Mouse (Mus musculus) heart, embryonic 15.5 days (tissue): ENCODE results near the gene Zmat1. TPM values are rescaled to one million over a fixed set of nuclear protein-coding genes. Genes with fewer than 3 reads are reported as not detected.
"Not testable (repeated sequence)": the region's sequence is repeated elsewhere in the genome, so short reads cannot be mapped to it uniquely, and the experiment has no call there.

Source experiments
- ATAC-seq: fragments of 200-750 bp; cut with Nextera tagmentation; replicated peaks from 2 replicates; pipeline ENCODE4 v1.8.0; 2017; ENCODE audit warnings: low read depth, moderate TSS enrichment; ENCODE audit not compliant: insufficient number of reproducible peaks, insufficient read depth, low FRiP score
- H3K27ac ChIP-seq: fragments of 300-500 bp; sonication (generic); 2 replicates; pipeline ENCODE4 v1.5.1; 2015; ENCODE audit warnings: mild to moderate bottlenecking, inconsistent platforms
- H3K27me3 ChIP-seq: fragments of 300-500 bp; sonication (generic); 2 replicates; pipeline ENCODE4 v1.6.1; 2015; ENCODE audit warnings: inconsistent platforms
- H3K36me3 ChIP-seq: fragments of 300-500 bp; sonication (generic); 2 replicates; pipeline ENCODE4 v1.6.1; 2015; ENCODE audit warnings: mild to moderate bottlenecking, inconsistent platforms
- H3K4me1 ChIP-seq: fragments of 300-500 bp; sonication (generic); replicated peaks from 2 replicates; pipeline ENCODE4 v1.6.1; 2015; ENCODE audit warnings: inconsistent platforms
- H3K4me2 ChIP-seq: fragments of 300-500 bp; sonication (generic); 2 replicates; pipeline ENCODE4 v1.6.1; 2015; ENCODE audit warnings: inconsistent platforms, mild to moderate bottlenecking, moderate library complexity
- H3K4me3 ChIP-seq: fragments of 300-500 bp; sonication (generic); 2 replicates; pipeline ENCODE4 v1.5.1; 2015; ENCODE audit warnings: mild to moderate bottlenecking, inconsistent platforms
- H3K9ac ChIP-seq: fragments of 300-500 bp; sonication (generic); 2 replicates; pipeline ENCODE4 v1.6.1; 2015; ENCODE audit warnings: mild to moderate bottlenecking, inconsistent platforms
- H3K9me3 ChIP-seq: fragments of 300-500 bp; sonication (generic); replicated peaks from 2 replicates; pipeline ENCODE4 v1.6.1; 2016; ENCODE audit warnings: inconsistent platforms
- WGBS: fragments of 180-500 bp; shearing (Covaris S2); methylation state at CpG from one replicate; pipeline ENCODE4 v1.1.7; 2015; ENCODE audit warnings: mixed read lengths; 5-methylcytosine and 5-hydroxymethylcytosine counted together
- polyA plus RNA-seq: library from polyadenylated mRNA; unstranded; fragments of >200 nt; fragmentation: Nextera tagmentation; extraction: Ambion mirVana; gene quantifications from 2 replicates; pipeline ENCODE4 v1.2.1, GENCODE M21; 2015

Zmat1 gene
- 7.7 and 9.6 TPM in 2 replicates for polyA plus RNA-seq

DNA sequence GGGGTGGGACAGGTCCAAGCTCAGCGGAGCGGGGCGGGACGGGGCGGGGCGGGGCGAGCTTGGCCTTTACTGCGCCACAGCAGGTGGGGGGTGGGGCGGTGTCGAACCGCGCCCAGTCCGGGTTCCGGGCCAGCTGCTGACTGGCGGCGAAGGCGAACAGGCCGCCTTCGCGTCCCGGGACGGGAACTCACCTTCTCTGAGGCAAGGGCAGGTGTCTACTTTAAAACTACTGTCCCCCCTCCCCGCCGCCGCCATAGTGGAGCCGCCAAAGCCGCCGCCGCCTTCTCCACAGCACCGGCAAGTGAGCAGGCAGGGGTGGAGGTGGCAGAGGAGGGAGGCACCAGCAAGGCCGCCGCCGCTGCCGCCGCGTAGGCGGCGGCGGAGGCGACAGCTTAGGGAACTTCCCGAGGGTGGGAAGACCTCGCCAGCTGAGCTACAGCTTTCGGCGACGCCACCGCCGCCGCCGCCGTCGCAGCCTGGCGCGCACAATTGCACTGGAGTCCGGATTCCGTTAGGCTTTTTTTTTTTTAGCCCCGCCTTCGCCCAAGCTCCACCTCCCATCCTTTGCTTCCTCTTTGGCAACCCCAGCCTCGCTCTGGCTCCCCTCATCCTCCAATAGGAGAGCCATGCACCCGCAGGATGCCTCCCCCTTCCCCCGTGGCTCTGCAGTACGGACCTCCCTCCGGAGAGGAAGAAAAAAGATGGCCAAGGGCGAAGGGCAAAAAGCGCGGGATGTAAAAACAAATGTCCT is at the start of gene Zmat1:
TSS of gene Zmat1 (minus strand) at position 490 of the 751 bp plus-strand sequence.
- Histone ChIP-seq H3K4me2 (peak within 1 kb of the TSS; percentile 59), H3K9ac (peak within 1 kb of the TSS; percentile 82), H3K27ac (peak within 1 kb of the TSS; percentile 97), H3K27me3 (no peaks in the 10 kb centered on the region), H3K9me3 (no peaks in the 10 kb centered on the region), H3K4me1 (no peaks in the 10 kb centered on the region; the same call in 1 of the 2 replicates), H3K4me3 (peak within 1 kb of the TSS; percentile 66), H3K36me3 (no peaks in the 10 kb centered on the region)
- 13% methylated on average over 61 of the region's 65 CpGs for WGBS
- peak; percentile 100 for ATAC-seq

GRCm38 (mm10) chrX:135053939-135054338 is 44.9 kb upstream of the Zmat1 start:
- 62% methylated on average over 1 of the region's 1 CpGs for WGBS
- not testable (repeated sequence) for H3K4me2 ChIP-seq, H3K4me3 ChIP-seq, H3K9ac ChIP-seq, ATAC-seq, H3K36me3 ChIP-seq, H3K27ac ChIP-seq, H3K9me3 ChIP-seq, H3K4me1 ChIP-seq
- peaks cover 14% of the 10 kb centered on the region for H3K27me3 ChIP-seq

DNA sequence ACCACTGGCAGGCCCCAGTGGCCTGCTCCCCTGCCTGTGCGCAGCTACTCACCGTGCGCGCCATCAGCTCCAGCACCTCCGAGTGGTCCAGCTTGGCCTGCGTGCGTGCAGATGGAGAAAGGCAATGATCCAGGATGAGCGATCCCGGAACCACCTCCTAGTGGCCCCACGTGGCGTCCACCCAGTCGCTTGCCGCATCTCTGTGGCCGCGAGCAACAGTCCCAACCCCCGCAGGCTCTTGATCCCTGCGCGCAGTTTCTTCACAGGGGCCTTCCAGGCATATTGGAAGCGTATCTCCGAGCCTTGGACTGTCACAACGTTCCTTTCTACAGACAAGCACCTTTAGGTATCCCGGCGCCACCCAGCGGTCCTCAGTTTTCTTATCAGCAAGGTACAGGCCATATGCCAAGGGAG is 27.0 kb upstream of the Zmat1 start:
- no peak overlapping the region for H3K27ac ChIP-seq
- H3K9me3 ChIP-seq: no peaks in the 10 kb centered on the region
- peaks cover 11% of the 10 kb centered on the region for H3K27me3 ChIP-seq
- H3K9ac ChIP-seq: no peak overlapping the region
- H3K4me2 ChIP-seq: peak overlapping the region; percentile 61
- H3K4me1 ChIP-seq: 0 out of 2 replicates have a peak, but pooled peaks cover 3% of the 10 kb centered on the region
- 11% methylated on average over 24 of the region's 24 CpGs for WGBS
- no peaks in the 10 kb centered on the region for H3K36me3 ChIP-seq
- no peak for ATAC-seq
- H3K4me3 ChIP-seq: peak overlapping the region; percentile 30

DNA sequence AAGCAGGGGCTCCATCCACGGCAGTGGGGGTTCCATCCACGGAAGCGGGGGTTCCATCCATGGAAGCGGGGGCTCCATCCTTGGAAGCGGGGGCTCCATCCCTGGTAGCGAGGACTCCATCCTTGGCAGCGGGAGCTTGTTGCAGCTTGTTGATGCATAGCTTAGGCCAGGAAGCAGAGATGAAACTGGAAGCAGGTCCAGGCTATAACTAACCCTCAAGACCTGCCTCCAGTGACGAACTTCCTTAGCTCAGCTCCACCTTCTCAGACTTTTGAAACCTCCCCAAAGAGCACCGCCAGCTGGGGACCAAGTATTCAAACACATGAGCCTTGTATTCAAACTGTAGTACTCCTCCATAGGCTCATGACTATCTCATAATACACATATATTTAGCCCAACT is 16.1 kb upstream of the Zmat1 start:
- no peaks in the 10 kb centered on the region for H3K36me3 ChIP-seq
- 78% methylated on average over 9 of the region's 9 CpGs for WGBS
- H3K9ac ChIP-seq: no peak overlapping the region

GRCm38 (mm10) chrX:135011381-135011780 is 2.4 kb upstream of the Zmat1 start:
- WGBS: 52% methylated on average over 3 of the region's 3 CpGs
- Histone ChIP-seq H3K4me1 (no peaks in the 10 kb centered on the region; the same call in 1 of the 2 replicates), H3K27ac (no peak overlapping the region), H3K9me3 (no peaks in the 10 kb centered on the region), H3K36me3 (no peaks in the 10 kb centered on the region), H3K9ac (no peak overlapping the region), H3K4me2 (no peak overlapping the region), H3K4me3 (no peak overlapping the region), H3K27me3 (no peaks in the 10 kb centered on the region)
- ATAC-seq: no peak

More for the DNA sequence above, 16.1 kb upstream of the Zmat1 start:
- H3K27ac ChIP-seq: no peak overlapping the region
- no peaks in the 10 kb centered on the region for H3K4me1 ChIP-seq
- ATAC-seq: no peak
- no peak overlapping the region for H3K4me3 ChIP-seq
- no peaks in the 10 kb centered on the region for H3K9me3 ChIP-seq
- no peaks in the 10 kb centered on the region for H3K27me3 ChIP-seq
- H3K4me2 ChIP-seq: no peak overlapping the region

DNA sequence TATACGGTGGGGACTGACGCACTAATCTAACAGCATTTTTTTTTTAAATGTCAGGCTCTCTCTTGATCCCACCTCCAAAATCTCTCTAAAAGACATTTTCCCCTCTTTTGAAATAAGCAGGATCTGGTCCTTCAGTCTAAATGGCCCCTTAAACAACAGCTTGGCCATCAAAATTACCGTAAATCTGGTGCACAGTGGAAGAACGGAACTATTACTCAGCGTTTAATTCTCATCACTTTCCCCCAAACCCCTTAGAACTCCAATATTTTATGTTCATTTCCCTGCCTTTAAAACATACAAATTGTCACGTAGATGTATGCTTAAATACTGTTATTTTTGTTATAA is 434 bp upstream of the Zmat1 start:
- 26% methylated on average over 6 of the region's 6 CpGs for WGBS
- Histone ChIP-seq H3K36me3 (no peaks in the 10 kb centered on the region), H3K9me3 (no peaks in the 10 kb centered on the region)

DNA sequence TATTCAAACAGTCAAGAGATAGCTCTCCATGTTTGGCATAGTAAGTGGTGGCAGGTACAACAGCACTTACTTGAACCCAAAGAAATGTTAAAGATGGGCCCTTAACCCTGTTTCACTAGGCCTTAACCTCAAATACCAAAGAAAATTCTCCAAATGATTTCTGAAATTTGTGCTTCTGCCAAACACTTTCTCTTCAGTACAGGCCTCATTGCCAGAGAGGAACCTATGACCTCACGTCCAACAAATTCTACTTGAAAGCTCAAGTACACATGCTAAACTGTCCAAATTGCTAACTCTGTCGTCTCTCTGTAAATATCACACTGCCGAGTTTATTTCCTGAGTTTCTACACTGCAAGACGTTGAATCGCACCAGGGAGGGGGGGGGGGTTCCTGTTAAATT is 988 bp downstream of the Zmat1 start:
- Histone ChIP-seq H3K4me1 (no peaks in the 10 kb centered on the region; the same call in 1 of the 2 replicates), H3K9ac (no peak overlapping the region), H3K36me3 (no peaks in the 10 kb centered on the region), H3K4me2 (peak overlapping the region; percentile 56), H3K9me3 (no peaks in the 10 kb centered on the region), H3K27me3 (no peaks in the 10 kb centered on the region), H3K4me3 (peak overlapping the region; percentile 66), H3K27ac (peak overlapping the region; percentile 97)
- WGBS: 27% methylated on average over 5 of the region's 5 CpGs
- ATAC-seq: no peak

More for the DNA sequence above, 434 bp upstream of the Zmat1 start:
- Histone ChIP-seq H3K27ac (peak overlapping the region; percentile 57), H3K4me3 (peak overlapping the region; percentile 66), H3K9ac (no peak overlapping the region), H3K4me2 (peak overlapping the region; percentile 59), H3K27me3 (no peaks in the 10 kb centered on the region), H3K4me1 (no peaks in the 10 kb centered on the region; the same call in 1 of the 2 replicates)
- no peak for ATAC-seq

DNA sequence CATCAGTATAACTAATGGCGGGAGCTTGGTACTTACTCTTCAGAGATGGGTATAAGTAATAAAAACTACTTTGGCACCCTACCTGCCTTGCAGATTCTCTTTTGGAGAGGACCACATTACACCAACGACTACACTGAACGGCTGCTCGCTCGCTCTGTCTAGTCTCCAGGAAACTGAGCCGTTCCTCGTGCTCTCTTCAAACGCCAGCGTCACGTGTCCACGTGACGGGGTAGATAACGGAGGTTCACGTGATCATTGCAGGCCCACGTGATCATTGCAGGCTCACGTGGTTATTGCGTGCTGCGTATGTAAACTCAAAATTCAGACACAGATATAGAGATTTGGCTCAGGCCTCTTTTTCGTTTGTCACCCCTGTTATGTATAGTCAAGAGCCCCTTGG is 44.5 kb downstream of the Zmat1 start, which contains the start of gene Nxf2:
TSS of gene Nxf2 (minus strand) at position 209 of the 400 bp plus-strand sequence.
- H3K9me3 ChIP-seq: no peaks in the 10 kb centered on the region
- no peaks in the 10 kb centered on the region for H3K27me3 ChIP-seq
- H3K4me1 ChIP-seq: no peaks in the 10 kb centered on the region
- peak within 1 kb of the TSS; percentile 62 for H3K4me2 ChIP-seq
- H3K36me3 ChIP-seq: no peaks in the 10 kb centered on the region
- H3K4me3 ChIP-seq: peak within 1 kb of the TSS; percentile 42
- H3K9ac ChIP-seq: no peak within 1 kb of the TSS
- H3K27ac ChIP-seq: no peak within 1 kb of the TSS
- ATAC-seq: no peak
- WGBS: 90% methylated on average over 19 of the region's 19 CpGs

DNA sequence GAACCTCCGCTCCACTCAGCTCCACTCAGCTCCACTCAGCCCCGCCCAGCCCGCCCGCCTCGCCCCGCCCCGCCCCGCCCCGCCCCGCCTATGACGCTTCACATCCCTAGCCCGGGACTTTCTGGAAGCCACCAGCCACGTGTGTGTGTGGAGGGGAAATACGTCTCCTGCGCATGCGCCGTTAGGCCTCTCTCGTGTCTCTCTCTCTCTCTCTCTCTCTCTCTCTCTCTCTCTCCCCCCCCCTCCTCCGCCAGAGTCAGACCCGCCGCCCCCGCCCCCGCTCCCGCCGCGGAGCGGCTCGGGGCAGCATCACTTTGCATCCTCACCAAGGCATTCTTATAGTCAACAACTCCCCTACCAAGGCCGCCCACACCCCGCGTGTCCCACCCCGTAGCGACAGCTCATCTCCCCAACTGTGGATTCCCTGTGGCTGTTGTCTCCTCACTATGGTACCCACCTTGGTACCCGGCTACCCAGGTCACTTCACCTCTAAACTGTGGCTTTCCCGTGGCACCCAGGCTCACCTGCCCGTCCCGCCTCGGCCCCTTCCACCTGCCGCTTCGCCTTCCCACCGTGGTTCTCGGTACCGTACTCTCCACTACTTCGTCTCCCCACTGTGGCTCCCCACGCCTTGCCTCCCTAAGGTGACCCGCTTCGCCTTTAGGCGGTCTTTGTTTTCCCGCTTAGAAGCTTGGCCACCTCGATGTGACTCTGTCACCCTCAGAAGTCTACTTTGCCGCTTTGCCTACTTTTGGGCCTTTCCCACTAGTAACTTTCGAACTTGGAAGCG is 45.5 kb downstream of the Zmat1 start:
- Histone ChIP-seq H3K4me3 (peak overlapping the region; percentile 42), H3K9me3 (no peaks in the 10 kb centered on the region), H3K27ac (no peak overlapping the region), H3K9ac (no peak overlapping the region), H3K4me1 (no peaks in the 10 kb centered on the region), H3K4me2 (peak overlapping the region; percentile 62), H3K36me3 (no peaks in the 10 kb centered on the region), H3K27me3 (no peaks in the 10 kb centered on the region)
- ATAC-seq: peak; percentile 83
- 51% methylated on average over 34 of the region's 53 CpGs for WGBS

GRCm38 (mm10) chrX:134930361-134930760 is 78.6 kb downstream of the Zmat1 start:
- Histone ChIP-seq H3K4me2 (no peak overlapping the region), H3K9me3 (no peaks in the 10 kb centered on the region), H3K36me3 (no peaks in the 10 kb centered on the region), H3K4me3 (no peak overlapping the region), H3K9ac (no peak overlapping the region), H3K27ac (no peak overlapping the region), H3K27me3 (no peaks in the 10 kb centered on the region), H3K4me1 (no peaks in the 10 kb centered on the region)
- 36% methylated on average over 5 of the region's 5 CpGs for WGBS
- no peak for ATAC-seq

GRCm38 (mm10) chrX:134929927-134930326 is 79.1 kb downstream of the Zmat1 start:
- Histone ChIP-seq H3K27me3 (no peaks in the 10 kb centered on the region), H3K9ac (no peak overlapping the region), H3K4me2 (no peak overlapping the region), H3K36me3 (no peaks in the 10 kb centered on the region), H3K4me1 (no peaks in the 10 kb centered on the region), H3K4me3 (no peak overlapping the region), H3K9me3 (no peaks in the 10 kb centered on the region), H3K27ac (no peak overlapping the region)
- no peak for ATAC-seq
- WGBS: 70% methylated on average over 5 of the region's 5 CpGs
